Mouse (Mus musculus): Measurements from ENCODE around the gene Ppp2r5b. TPM values are rescaled to one million over a fixed set of nuclear protein-coding genes. Genes with fewer than 3 reads are reported as not detected.

Gene Ppp2r5b
- 10 to 100 TPM; 34.5 to 35.3 TPM for total RNA-seq (2021)

GRCm38 (mm10) chr19:6235084-6236052, at the start of gene Ppp2r5b:
Gene Ppp2r5b (minus strand): TSS chr19:6235872.
- intact Hi-C loops (cut with DNase I), result loop anchor here (2.0 kb wide), 1 partner anchor 95 kb away; the partner anchor contains the start of genes Arl2 and Batf2
- DNase-seq, result peak; percentile 92 to 94

- no peak for DNase-seq
- intact Hi-C loops (cut with DNase I), result no loop called here
Observed at GRCm38 (mm10) chr19:6285226-6285625, 49.6 kb upstream of the Ppp2r5b start.

- intact Hi-C loops (cut with DNase I), result no loop called here
- no peak for DNase-seq
Observed at GRCm38 (mm10) chr19:6284502-6284901, 48.8 kb upstream of the Ppp2r5b start.

GRCm38 (mm10) chr19:6283001-6283400, 47.3 kb upstream of the Ppp2r5b start:
- DNase-seq, result no peak
- intact Hi-C loops (cut with DNase I), result no loop called here

GRCm38 (mm10) chr19:6281122-6282020, 45.7 kb upstream of the Ppp2r5b start:
- intact Hi-C loops (cut with DNase I), result no loop called here
- no peak for DNase-seq

GRCm38 (mm10) chr19:6280554-6280953, 44.9 kb upstream of the Ppp2r5b start:
- intact Hi-C loops (cut with DNase I), result no loop called here
- DNase-seq, result no peak

- no peak for DNase-seq
- intact Hi-C loops (cut with DNase I), result no loop called here
Observed at GRCm38 (mm10) chr19:6279481-6280144, 43.9 kb upstream of the Ppp2r5b start.

GRCm38 (mm10) chr19:6278439-6279073, 42.9 kb upstream of the Ppp2r5b start:
- intact Hi-C loops (cut with DNase I), result no loop called here
- DNase-seq, result no peak

GRCm38 (mm10) chr19:6277661-6278438, 42.2 kb upstream of the Ppp2r5b start:
- intact Hi-C loops (cut with DNase I), result loop anchor here (2.0 kb wide), 1 partner anchor 13 kb away; no protein-coding TSS in a partner anchor
- DNase-seq, result peak; percentile 78 to 85

- intact Hi-C loops (cut with DNase I), result loop anchor here (2.0 kb wide), 1 partner anchor 14 kb away; no protein-coding TSS in a partner anchor
- DNase-seq, result peak; percentile 98
Observed at GRCm38 (mm10) chr19:6276426-6277421, 41.1 kb upstream of the Ppp2r5b start, which contains the start of gene Ehd1. Gene Ehd1 (plus strand): TSS chr19:6276725.

- intact Hi-C loops (cut with DNase I), result loop anchor here (2.0 kb wide), 1 partner anchor 15 kb away; no protein-coding TSS in a partner anchor
- no peak for DNase-seq
Observed at GRCm38 (mm10) chr19:6275740-6276389, 40.2 kb upstream of the Ppp2r5b start.

GRCm38 (mm10) chr19:6273998-6274608, 38.4 kb upstream of the Ppp2r5b start:
- intact Hi-C loops (cut with DNase I), result no loop called here
- no peak for DNase-seq

GRCm38 (mm10) chr19:6273592-6273991, 37.9 kb upstream of the Ppp2r5b start:
- DNase-seq, result no peak
- intact Hi-C loops (cut with DNase I), result no loop called here

GRCm38 (mm10) chr19:6272738-6273137, 37.1 kb upstream of the Ppp2r5b start:
- intact Hi-C loops (cut with DNase I), result no loop called here
- DNase-seq, result no peak

- intact Hi-C loops (cut with DNase I), result no loop called here
- no peak for DNase-seq
Observed at GRCm38 (mm10) chr19:6272053-6272452, 36.4 kb upstream of the Ppp2r5b start.

- intact Hi-C loops (cut with DNase I), result no loop called here
- DNase-seq, result no peak
Observed at GRCm38 (mm10) chr19:6271206-6271605, 35.5 kb upstream of the Ppp2r5b start.

GRCm38 (mm10) chr19:6270661-6271060, 35.0 kb upstream of the Ppp2r5b start:
- DNase-seq, result no peak
- intact Hi-C loops (cut with DNase I), result no loop called here

Measured in heart, postnatal 36 days (tissue).